Mouse (Mus musculus) heart, postnatal 25 days (tissue): ENCODE measurements around the gene Mstn. TPM values are rescaled to one million over a fixed set of nuclear protein-coding genes. Genes with fewer than 3 reads are reported as not detected.

ENCODE experiments used
- DNase-seq: peaks from one replicate; pipeline ENCODE4 v3.0.0; 2022; ENCODE audit warnings: low spot score
- intact Hi-C: fragments of 180-260 bp; cut with DNase I; formaldehyde crosslinking; loops from one replicate; pipeline ENCODE4 v1.15.1; 2025
- total RNA-seq, 2 experiments: library from RNA; stranded (reverse); gene quantifications; 2 replicates each; pipeline ENCODE4 v1.2.3; 2021

Mstn gene
- under 1 TPM; 0.21 to 0.36 TPM for total RNA-seq

DNA sequence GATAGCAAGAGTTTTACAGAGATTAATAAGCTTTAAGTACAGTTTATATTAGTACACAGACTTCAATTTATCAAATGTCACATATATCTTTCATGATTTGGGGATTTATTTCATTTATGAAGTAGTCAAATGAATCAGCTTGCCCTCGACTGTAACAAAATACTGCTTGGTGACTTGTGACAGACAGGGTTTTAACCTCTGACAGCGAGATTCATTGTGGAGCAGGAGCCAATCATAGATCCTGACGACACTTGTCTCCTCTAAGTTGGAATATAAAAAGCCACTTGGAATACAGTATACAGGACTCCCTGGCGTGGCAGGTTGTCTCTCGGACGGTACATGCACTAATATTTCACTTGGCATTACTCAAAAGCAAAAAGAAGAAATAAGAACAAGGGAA, at the start of gene Mstn:
Mstn (plus strand) TSS at position 301 of the 400 bp plus-strand sequence.
- intact Hi-C loops: no loop called here
- DNase-seq: no peak

GRCm38 (mm10) chr1:53014716-53015115, 46.7 kb upstream of the Mstn start:
- intact Hi-C loops: no loop called here
- DNase-seq: no peak

- no peak for DNase-seq
- intact Hi-C loops: no loop called here
Observed at GRCm38 (mm10) chr1:53015606-53016005, 45.8 kb upstream of the Mstn start.

GRCm38 (mm10) chr1:53018746-53019505, 42.5 kb upstream of the Mstn start:
- intact Hi-C loops: no loop called here
- no peak for DNase-seq

DNA sequence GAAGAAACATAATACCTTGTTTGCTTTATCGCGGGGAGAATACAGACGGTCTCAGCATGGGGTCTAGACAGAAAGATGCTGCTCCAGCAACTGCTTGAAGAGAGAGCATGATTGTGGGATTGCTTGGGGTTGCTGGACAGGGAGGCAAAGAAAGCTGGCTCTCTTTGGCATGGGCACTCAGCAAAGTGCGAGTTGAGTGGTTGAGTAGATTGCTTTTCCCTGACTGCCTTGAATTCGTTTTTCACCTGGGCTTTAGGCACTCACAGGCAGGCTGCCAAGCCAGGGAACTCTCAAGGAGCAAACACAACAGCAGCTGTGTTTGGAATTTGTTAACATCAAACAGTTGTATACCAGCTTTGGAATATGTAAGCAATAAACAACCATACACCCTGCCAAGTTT, 41.4 kb upstream of the Mstn start, which contains the start of gene 1700019D03Rik:
1700019D03Rik (minus strand) TSS at position 101 of the 400 bp plus-strand sequence.
- DNase-seq: no peak
- intact Hi-C loops: no loop called here

- no peak for DNase-seq
Observed at GRCm38 (mm10) chr1:53032550-53032949, 28.9 kb upstream of the Mstn start.

GRCm38 (mm10) chr1:53037443-53037871, 24.0 kb upstream of the Mstn start:
- intact Hi-C loops: no loop called here
- DNase-seq: no peak

More at GRCm38 (mm10) chr1:53032550-53032949, 28.9 kb upstream of the Mstn start:
- intact Hi-C loops: loop anchor here (5.0 kb wide), 1 partner anchor 80 kb away; no protein-coding TSS in a partner anchor

- intact Hi-C loops: no loop called here
- DNase-seq: no peak
Observed at GRCm38 (mm10) chr1:53049763-53050427, 11.5 kb upstream of the Mstn start.

GRCm38 (mm10) chr1:53053087-53054022, 8.1 kb upstream of the Mstn start:
- DNase-seq: no peak
- intact Hi-C loops: loop anchor here (1.0 kb wide), 2 partner anchors 220 to 300 kb away; no protein-coding TSS in a partner anchor

GRCm38 (mm10) chr1:53059106-53059505, 2.3 kb upstream of the Mstn start:
- intact Hi-C loops: no loop called here
- DNase-seq: no peak

GRCm38 (mm10) chr1:53060499-53060898, 941 bp upstream of the Mstn start:
- no peak for DNase-seq
- intact Hi-C loops: no loop called here

DNA sequence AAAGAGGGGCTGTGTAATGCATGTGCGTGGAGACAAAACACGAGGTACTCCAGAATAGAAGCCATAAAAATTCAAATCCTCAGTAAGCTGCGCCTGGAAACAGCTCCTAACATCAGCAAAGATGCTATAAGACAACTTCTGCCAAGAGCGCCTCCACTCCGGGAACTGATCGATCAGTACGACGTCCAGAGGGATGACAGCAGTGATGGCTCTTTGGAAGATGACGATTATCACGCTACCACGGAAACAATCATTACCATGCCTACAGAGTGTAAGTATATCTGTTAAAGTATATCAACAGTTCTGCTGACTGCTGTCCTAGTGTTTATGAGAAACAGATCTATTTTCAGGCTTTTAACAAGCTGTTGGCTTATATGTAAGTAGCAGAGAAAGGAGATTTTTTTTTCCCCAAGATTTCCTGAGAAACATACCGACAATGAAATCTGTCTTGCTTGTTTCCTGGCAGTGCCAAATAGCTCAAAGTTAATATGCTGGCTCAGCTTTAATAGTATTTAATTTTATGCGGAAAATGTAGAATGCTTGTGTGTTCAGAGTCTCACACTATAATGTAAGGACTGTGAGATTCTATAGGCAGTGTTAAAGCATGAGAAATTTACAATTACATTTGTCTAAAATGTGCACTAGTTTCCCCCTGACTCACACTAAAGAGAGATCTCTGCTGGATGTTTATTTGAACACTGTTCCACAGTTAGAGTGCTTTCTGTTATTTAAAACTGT, 600 bp downstream of the Mstn start:
- intact Hi-C loops: no loop called here
- no peak for DNase-seq

DNA sequence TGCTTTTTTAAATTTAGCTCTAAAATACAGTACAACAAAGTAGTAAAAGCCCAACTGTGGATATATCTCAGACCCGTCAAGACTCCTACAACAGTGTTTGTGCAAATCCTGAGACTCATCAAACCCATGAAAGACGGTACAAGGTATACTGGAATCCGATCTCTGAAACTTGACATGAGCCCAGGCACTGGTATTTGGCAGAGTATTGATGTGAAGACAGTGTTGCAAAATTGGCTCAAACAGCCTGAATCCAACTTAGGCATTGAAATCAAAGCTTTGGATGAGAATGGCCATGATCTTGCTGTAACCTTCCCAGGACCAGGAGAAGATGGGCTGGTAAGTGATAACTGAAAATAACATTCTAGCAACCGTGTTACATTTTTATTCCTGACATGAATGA, 2.5 kb downstream of the Mstn start:
- no peak for DNase-seq

GRCm38 (mm10) chr1:53069726-53070514, 8.5 kb downstream of the Mstn start:
- DNase-seq: no peak
- intact Hi-C loops: no loop called here

More for the DNA sequence above, 2.5 kb downstream of the Mstn start:
- intact Hi-C loops: no loop called here

GRCm38 (mm10) chr1:53070664-53071175, 9.3 kb downstream of the Mstn start:
- DNase-seq: no peak
- intact Hi-C loops: no loop called here

DNA sequence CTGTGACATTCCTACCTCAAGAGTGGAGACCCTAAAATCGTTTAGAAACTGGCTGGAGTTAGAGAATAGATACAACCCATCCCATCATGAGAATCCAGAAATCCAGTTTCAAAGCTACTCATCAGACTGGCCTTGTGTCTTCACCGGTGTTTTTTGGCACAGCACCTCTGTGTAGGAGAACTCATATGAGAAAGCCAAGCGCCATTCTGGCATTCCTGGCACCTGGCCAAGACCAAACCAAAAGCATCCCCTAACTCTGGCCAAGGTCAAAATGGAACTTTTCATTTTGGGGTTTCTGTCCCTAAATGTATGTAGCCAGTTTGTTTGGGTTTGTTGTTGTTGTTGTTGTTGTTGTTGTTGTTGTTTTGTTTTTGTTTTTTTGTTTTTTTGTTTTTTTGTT, 15.2 kb downstream of the Mstn start:
- intact Hi-C loops: no loop called here

DNA sequence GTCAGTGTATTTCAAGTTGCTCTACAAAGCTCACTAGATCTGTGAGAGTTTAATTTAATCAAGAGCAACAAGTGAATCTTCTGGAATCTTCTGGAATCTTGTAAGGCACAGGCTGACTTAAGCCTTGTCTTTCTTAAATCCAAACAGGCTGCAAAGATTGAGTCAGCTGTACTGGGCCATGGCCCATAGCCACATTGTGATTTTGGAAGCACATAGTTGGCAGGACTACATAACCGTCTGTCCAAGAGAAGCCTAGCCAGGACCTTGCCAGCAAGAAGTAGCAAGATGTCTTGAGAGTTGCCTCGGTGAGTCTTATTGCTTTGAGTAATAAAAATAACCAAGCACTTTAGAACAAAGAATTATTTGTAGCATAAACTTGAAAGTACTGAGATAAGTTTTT, 18.4 kb downstream of the Mstn start:
- intact Hi-C loops: no loop called here
- peak; percentile 2 for DNase-seq

More for the DNA sequence above, 15.2 kb downstream of the Mstn start:
- DNase-seq: no peak

DNA sequence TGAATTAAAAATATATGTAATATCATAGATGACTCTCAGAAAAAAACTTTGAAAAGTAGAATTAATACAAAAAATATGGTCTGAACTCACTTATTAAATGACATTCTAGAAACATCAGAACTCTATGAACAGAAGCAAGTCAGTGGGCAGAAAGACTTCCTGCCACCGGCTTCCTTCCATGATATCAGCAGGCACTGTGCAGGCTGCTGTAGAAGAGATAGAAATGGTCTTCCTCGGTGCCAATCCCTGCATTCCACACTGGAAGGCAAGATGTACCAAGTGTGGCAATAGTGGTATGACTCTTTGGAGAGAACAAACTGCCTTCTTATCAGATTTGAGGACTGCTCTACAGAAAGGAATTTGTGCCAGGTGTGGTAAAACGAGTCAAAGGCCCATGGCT, 19.2 kb downstream of the Mstn start:
- intact Hi-C loops: no loop called here
- no peak for DNase-seq
